Comparison of ENCODE assay signal across 8 mouse cellular contexts in genomic region chr19:21144659-21145283, GRCm38 (mm10).
DNase-seq lines count a peak whose midpoint lies in the region; ATAC-seq and TF ChIP-seq lines count a peak whose summit lies in the region.

No protein-coding gene starts in this region.

- WGBS in heart, embryonic 11.5 days (ENCODE audit: insufficient replicate concordance): 20% methylated on average over 13 of the region's 13 CpGs

- no peak overlapping the region for H3K4me3 ChIP-seq in bone marrow macrophage, adult 2 months (ENCODE audit: insufficient read depth, low read length)
- H3K4me3 ChIP-seq in heart, embryonic 11.5 days (ENCODE audit: low read depth, low read length): no peak overlapping the region

- no peaks in the 10 kb centered on the region for H3K27me3 ChIP-seq in heart, embryonic 11.5 days (ENCODE audit: control insufficient read depth, insufficient read depth, low read length)

- 0 out of 2 replicates have a peak, but pooled peaks have one; percentile 39 for ATAC-seq in heart, embryonic 11.5 days (replicated peaks; ENCODE audit: insufficient number of reproducible peaks, low FRiP score, low TSS enrichment)

- TF ChIP-seq POLR2A in bone marrow macrophage, adult 2 months (IDR thresholded peaks at IDR 0.05; ENCODE audit: borderline replicate concordance, low read depth, low read length): no peak

- no peak for TF ChIP-seq CTCF in bone marrow macrophage, adult 2 months (IDR thresholded peaks at IDR 0.05; ENCODE audit: low read depth, low read length)

- peak overlapping the region; percentile 46 for H3K4me2 ChIP-seq in heart, embryonic 11.5 days

- no peaks in the 10 kb centered on the region for H3K36me3 ChIP-seq in heart, embryonic 11.5 days (ENCODE audit: control insufficient read depth, insufficient read depth, low read length)

- H3K9me3 ChIP-seq in heart, embryonic 11.5 days (replicated peaks; ENCODE audit: control insufficient read depth, low read length): no peaks in the 10 kb centered on the region

- H3K27ac ChIP-seq in bone marrow macrophage, adult 2 months (ENCODE audit: insufficient read depth, low read depth, low read length): 0 out of 2 replicates have a peak overlapping the region, but pooled peaks have one; percentile 19
- no peak overlapping the region for H3K27ac ChIP-seq in heart, embryonic 11.5 days (ENCODE audit: low read depth, low read length)

- peak; percentile 71 for DNase-seq in ES-CJ7 (ENCODE audit: low read depth, low spot score)
- peak; percentile 56 to 65 for DNase-seq in kidney, postnatal 36 days
- peak; percentile 71 for DNase-seq in mesoderm, embryonic 11.5 days (ENCODE audit: low read depth, low spot score)
- DNase-seq in thymus, adult 18-20 months: peak; percentile 15 to 44
- no peak for DNase-seq in MN1 (ENCODE audit: low spot score)
- no peak for DNase-seq in layer of hippocampus, postnatal 36 days

- peaks cover 11% of the 10 kb centered on the region for H3K4me1 ChIP-seq in bone marrow macrophage, adult 2 months (ENCODE audit: control insufficient read depth, insufficient read depth, low read length)
- H3K4me1 ChIP-seq in heart, embryonic 11.5 days (ENCODE audit: control insufficient read depth, insufficient read depth, low read length): peaks cover 6% of the 10 kb centered on the region; the same call in 1 of the 2 replicates

- no peak overlapping the region for H3K9ac ChIP-seq in heart, embryonic 11.5 days (ENCODE audit: low read depth, low read length)

Comparison
In these comparisons a context has a peak if more than half of its experiments do, and no peak if none do; other contexts are left out.
1. DNase-seq: peak in ES-CJ7 (single experiment), kidney, postnatal 36 days (2 of 2), mesoderm, embryonic 11.5 days (single experiment) and thymus, adult 18-20 months (2 of 2); none in MN1 (single experiment) and layer of hippocampus, postnatal 36 days (0 of 2).